In the genomic region with DNA sequence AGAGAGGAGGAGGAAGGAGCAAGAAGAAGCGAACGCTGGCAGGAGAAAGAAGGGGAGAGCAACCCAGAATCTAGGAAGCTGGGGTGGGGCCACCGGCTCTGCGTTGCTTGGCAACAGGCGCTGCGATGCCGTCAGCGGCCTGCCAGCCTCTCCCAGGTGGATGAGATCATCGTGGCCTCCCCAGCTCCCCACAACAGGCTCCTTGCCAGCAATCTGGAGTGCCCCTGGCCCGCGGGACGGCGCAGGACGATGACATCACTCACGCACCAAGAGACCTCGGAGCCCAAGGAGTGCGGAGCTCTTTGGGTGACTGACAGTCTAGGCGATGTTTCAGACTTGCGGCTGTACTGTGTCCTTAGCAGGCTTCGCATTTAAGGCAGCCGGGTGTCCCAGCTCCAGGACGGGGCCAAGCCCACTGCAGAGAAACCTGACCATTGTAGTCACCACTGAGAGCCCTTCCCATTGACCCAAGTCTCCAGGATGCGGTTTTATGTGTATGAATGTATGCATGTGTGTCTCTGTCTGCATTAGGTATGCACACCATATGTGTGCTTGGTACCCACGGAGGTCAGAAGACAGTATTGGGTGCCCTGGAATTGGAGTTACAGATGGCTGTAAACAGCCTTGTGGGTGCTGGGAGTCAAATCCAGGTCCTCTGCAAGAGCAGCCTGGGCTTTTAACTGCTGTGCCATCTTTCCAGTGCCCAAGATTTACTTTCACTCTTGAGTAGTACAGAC, we compare ENCODE assay signal across 8 mouse cellular contexts. TPM values are rescaled to one million over a fixed set of nuclear protein-coding genes. Genes with fewer than 3 reads are reported as not detected.
DNase-seq lines count a peak whose midpoint lies in the region; ATAC-seq lines count a peak whose summit lies in the region.

No protein-coding gene starts in this region.

- H3K27ac ChIP-seq in forebrain, embryonic 15.5 days (replicated peaks): peak overlapping the region; percentile 61

- 5% methylated on average over 24 of the region's 24 CpGs for WGBS in forebrain, embryonic 15.5 days

- H3K4me2 ChIP-seq in forebrain, embryonic 15.5 days (replicated peaks): peak overlapping the region; percentile 74

- peak; percentile 86 for ATAC-seq in forebrain, embryonic 15.5 days (replicated peaks)

- peak overlapping the region; percentile 39 for H3K9ac ChIP-seq in forebrain, embryonic 15.5 days (replicated peaks)

- H3K4me3 ChIP-seq in forebrain, embryonic 15.5 days: peak overlapping the region; percentile 44

- H3K36me3 ChIP-seq in forebrain, embryonic 15.5 days: no peaks in the 10 kb centered on the region

- H3K27me3 ChIP-seq in forebrain, embryonic 15.5 days: no peaks in the 10 kb centered on the region

- intact Hi-C loops in heart, postnatal 14 days (cut with DNase I): no loop called here

- peaks cover 19% of the 10 kb centered on the region for H3K4me1 ChIP-seq in forebrain, embryonic 15.5 days

- DNase-seq in MN1 (ENCODE audit: low spot score): peak; percentile 96
- DNase-seq in cerebellum, adult 18-20 months: peak; percentile 93 to 94
- DNase-seq in heart, postnatal 14 days: peak; percentile 68 to 81
- peak; percentile 77 to 85 for DNase-seq in kidney, postnatal 4 days
- DNase-seq in lung, adult 18-20 months: peak; percentile 79 to 88
- peak; percentile 72 for DNase-seq in retina, embryonic 14.5 days (ENCODE audit: low spot score)
- DNase-seq in spleen, adult 12 weeks (ENCODE audit: low spot score): no peak

- H3K9me3 ChIP-seq in forebrain, embryonic 15.5 days: no peaks in the 10 kb centered on the region

RNA-seq across cellular contexts. Expression of a gene that starts 30.3 kb away (rescaled TPM):
- polyA plus RNA-seq in forebrain, embryonic 15.5 days (2015; fragmentation: Nextera tagmentation; extraction: Ambion mirVana): 8.5 and 9.5 TPM in 2 replicates
- total RNA-seq in heart, postnatal 14 days (2021): 1 to 10 TPM; 1.0 to 1.8 TPM

RNA-seq across cellular contexts. Expression of a gene that starts 30.4 kb away (rescaled TPM):
- 17.2 and 18.5 TPM in 2 replicates for polyA plus RNA-seq in forebrain, embryonic 15.5 days (2015; fragmentation: Nextera tagmentation; extraction: Ambion mirVana)
- total RNA-seq in heart, postnatal 14 days (2021): 1 to 10 TPM; 9.2 to 9.3 TPM

RNA-seq across cellular contexts. Expression of a gene that starts 50.1 kb away (rescaled TPM):
- 2.3 and 2.7 TPM in 2 replicates for polyA plus RNA-seq in forebrain, embryonic 15.5 days (2015; fragmentation: Nextera tagmentation; extraction: Ambion mirVana)
- total RNA-seq in heart, postnatal 14 days (2021): 1 to 10 TPM in 1 of 2 experiments, under 1 TPM in 1; 0.76 to 1.2 TPM

RNA-seq across cellular contexts. Expression of a gene that starts 59.3 kb away (rescaled TPM):
- 22.3 and 25.2 TPM in 2 replicates for polyA plus RNA-seq in forebrain, embryonic 15.5 days (2015; fragmentation: Nextera tagmentation; extraction: Ambion mirVana)
- 10 to 100 TPM; 43.3 to 43.6 TPM for total RNA-seq in heart, postnatal 14 days (2021)
